In the genomic region with DNA sequence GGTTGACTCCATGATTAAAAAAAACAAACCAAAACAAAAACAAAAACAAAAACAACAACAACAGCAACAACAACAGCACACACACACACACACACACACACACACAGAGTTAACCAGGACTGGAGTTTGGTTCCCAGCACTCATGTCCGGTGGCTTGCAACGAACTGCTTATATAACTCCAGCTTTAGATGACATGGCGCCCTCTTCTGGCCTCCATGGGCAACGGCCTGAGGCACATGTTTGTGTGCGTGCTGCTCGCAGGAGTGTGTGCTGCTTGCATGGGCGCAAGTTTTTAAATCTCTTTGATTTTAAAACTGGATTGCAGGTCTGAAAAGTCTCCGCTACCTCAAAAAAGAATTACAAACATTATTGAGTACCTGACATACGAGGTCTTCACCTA, we compare ENCODE assay signal across 20 mouse cellular contexts.
DNase-seq lines count a peak whose midpoint lies in the region; TF ChIP-seq lines count a peak whose summit lies in the region.
"Had no signal": no experiment of that assay in that cellular context is flagged by ENCODE, and none has a peak within 500 bp of the region (broad histone marks: within the 10 kb centered on the region; RNA-seq: fewer than 3 reads in every experiment).

No protein-coding gene starts in this region.

- peak; percentile 7; the same call in 1 of the 2 replicates for TF ChIP-seq RAD21 in MEL (IDR thresholded peaks at IDR 0.05; ENCODE audit: low read depth, low read length)

- H3K4me1 ChIP-seq in testis, adult 2 months (ENCODE audit: control insufficient read depth, insufficient read depth, low read length) = no peaks in the 10 kb centered on the region
- no peaks in the 10 kb centered on the region for H3K4me1 ChIP-seq in MEL (ENCODE audit: control insufficient read depth in 1 of 2, insufficient read depth in 2 of 2, low read length in 2 of 2)
- H3K4me1 ChIP-seq: embryonic facial prominence, embryonic 15.5 days; liver, embryonic 12.5 days had no signal

- TF ChIP-seq CTCF in layer of hippocampus, adult 2 months (conservative IDR thresholded peaks at IDR 0.05) = peak; percentile 51
- peak; percentile 60; the same call in 1 of the 2 replicates for TF ChIP-seq CTCF in testis, adult 2 months (IDR thresholded peaks at IDR 0.05; ENCODE audit: control insufficient read depth, insufficient read depth, insufficient replicate concordance, low read depth, low read length)
- TF ChIP-seq CTCF in MEL (IDR thresholded peaks at IDR 0.05 in 2 of 3, conservative IDR thresholded peaks at IDR 0.05 in 1 of 3; ENCODE audit: control insufficient read depth in 1 of 3, insufficient read depth in 1 of 3, low read depth in 2 of 3, low read length in 3 of 3, poor library complexity in 1 of 3, severe bottlenecking in 1 of 3) = peak; percentile 53 to 72 (median 60)

- no peaks in the 10 kb centered on the region; the same call in none of the 2 replicates for H3K36me3 ChIP-seq in testis, adult 2 months (ENCODE audit: control insufficient read depth, insufficient read depth, low read length)
- H3K36me3 ChIP-seq in MEL (ENCODE audit: control insufficient read depth in 1 of 2, insufficient read depth in 2 of 2, low read length in 2 of 2) = no peaks in the 10 kb centered on the region; a peak in 1 of 4 replicates
- H3K36me3 ChIP-seq: embryonic facial prominence, embryonic 15.5 days; liver, embryonic 12.5 days had no signal

- H3K27ac ChIP-seq in layer of hippocampus, adult 2 months = no peak overlapping the region
- no peak overlapping the region for H3K27ac ChIP-seq in testis, adult 2 months (ENCODE audit: control insufficient read depth, insufficient read depth, low read depth, low read length)
- H3K27ac ChIP-seq in MEL (ENCODE audit: control insufficient read depth, low read depth, low read length) = no peak overlapping the region
- H3K27ac ChIP-seq: embryonic facial prominence, embryonic 15.5 days; forebrain, embryonic 13.5 days; liver, embryonic 12.5 days had no signal

- no peak overlapping the region for H3K4me3 ChIP-seq in layer of hippocampus, adult 2 months
- no peak overlapping the region for H3K4me3 ChIP-seq in testis, adult 2 months (ENCODE audit: control insufficient read depth, low read depth, low read length)
- H3K4me3 ChIP-seq in MEL (ENCODE audit: control insufficient read depth in 1 of 2, insufficient read depth in 1 of 2, low read depth in 2 of 2, low read length in 2 of 2) = no peak overlapping the region
- H3K4me3 ChIP-seq: embryonic facial prominence, embryonic 15.5 days; forebrain, embryonic 13.5 days; liver, embryonic 12.5 days had no signal

- H3K9me3 ChIP-seq in MEL (replicated peaks; ENCODE audit: insufficient read depth, low read length) = no peaks in the 10 kb centered on the region
- H3K9me3 ChIP-seq: embryonic facial prominence, embryonic 15.5 days; forebrain, embryonic 13.5 days; liver, embryonic 12.5 days had no signal

- H3K27me3 ChIP-seq in testis, adult 2 months (ENCODE audit: control insufficient read depth, insufficient read depth, low read length) = no peaks in the 10 kb centered on the region
- H3K27me3 ChIP-seq in MEL (ENCODE audit: control insufficient read depth in 1 of 2, insufficient read depth in 2 of 2, low read length in 2 of 2) = no peaks in the 10 kb centered on the region
- H3K27me3 ChIP-seq: embryonic facial prominence, embryonic 15.5 days; forebrain, embryonic 13.5 days; liver, embryonic 12.5 days had no signal

- H3K9ac ChIP-seq in MEL (ENCODE audit: control insufficient read depth, low read depth, low read length, poor library complexity, severe bottlenecking) = no peak overlapping the region
- H3K9ac ChIP-seq: embryonic facial prominence, embryonic 15.5 days; forebrain, embryonic 13.5 days; liver, embryonic 12.5 days had no signal

- no peak for DNase-seq in layer of hippocampus, adult 2 months (ENCODE audit: low spot score in 2 of 2)
- DNase-seq in layer of hippocampus, postnatal 10 days (ENCODE audit: low spot score in 2 of 2) = no peak
- no peak for DNase-seq in testis, postnatal 10 days (ENCODE audit: low spot score)
- DNase-seq in MEL (ENCODE audit: low read depth, low spot score) = peak; percentile 59
- peak; percentile 8 for DNase-seq in naive thymus-derived CD4-positive, alpha-beta T cell, adult 2 months (ENCODE audit: low read depth)
- no peak for DNase-seq in gastrocnemius, postnatal 10 days
- DNase-seq in retina, embryonic 14.5 days (ENCODE audit: low spot score) = no peak
- DNase-seq: adrenal gland, postnatal 36 days; cerebellum, postnatal 14 days; embryo, embryonic 11 days; gastrocnemius, postnatal 36 days; heart, postnatal 36 days; kidney, adult 9 months; layer of hippocampus, postnatal 36 days; left cerebral cortex, postnatal 4 days; thymus, adult 2 months had no signal

- no peak for TF ChIP-seq EP300 in MEL (IDR thresholded peaks at IDR 0.05; ENCODE audit: low read depth in 1 of 2, low read length in 2 of 2)

- no peaks in the 10 kb centered on the region for H3K79me2 ChIP-seq in MEL (ENCODE audit: control insufficient read depth, insufficient read depth, low read length, poor library complexity)

- no peak for TF ChIP-seq POLR2A in testis, adult 2 months (IDR thresholded peaks at IDR 0.05; ENCODE audit: control insufficient read depth, low read depth, low read length)
- no peak for TF ChIP-seq POLR2A in MEL (IDR thresholded peaks at IDR 0.05; ENCODE audit: control insufficient read depth in 1 of 2, insufficient read depth in 1 of 2, low read depth in 1 of 2, low read length in 2 of 2, poor library complexity in 1 of 2)

TF ChIP-seq in MEL, 35 proteins besides CTCF, POLR2A, EP300 and RAD21:
- TF ChIP-seq POLR2AphosphoS2 (IDR thresholded peaks at IDR 0.05; ENCODE audit: low read length) (no peak), ZMIZ1 (IDR thresholded peaks at IDR 0.05; ENCODE audit: low read depth, low read length) (no peak), ELF1 (IDR thresholded peaks at IDR 0.05; ENCODE audit: low read depth, low read length) (no peak), RCOR1 (IDR thresholded peaks at IDR 0.05; ENCODE audit: low read depth, low read length) (no peak), JUND (IDR thresholded peaks at IDR 0.05; ENCODE audit: low read depth, low read length) (no peak), NELFE (IDR thresholded peaks at IDR 0.05; ENCODE audit: low read depth, low read length) (no peak), E2F4 (IDR thresholded peaks at IDR 0.05; ENCODE audit: borderline replicate concordance, low read depth, low read length) (no peak), ETS1 (IDR thresholded peaks at IDR 0.05; ENCODE audit: low read depth, low read length) (no peak), USF1 (IDR thresholded peaks at IDR 0.05; ENCODE audit: low read depth, low read length) (no peak), USF2 (IDR thresholded peaks at IDR 0.05; ENCODE audit: borderline replicate concordance in 1 of 2, insufficient read depth in 1 of 2, low read depth in 1 of 2, low read length in 2 of 2) (no peak), MAZ (IDR thresholded peaks at IDR 0.05; ENCODE audit: low read depth, low read length) (no peak)

Comparison
In these comparisons a context has a peak if more than half of its experiments do, and no peak if none do; other contexts are left out.
1. DNase-seq: peak in MEL (single experiment) and naive thymus-derived CD4-positive, alpha-beta T cell, adult 2 months (single experiment); none in layer of hippocampus, adult 2 months (0 of 2), layer of hippocampus, postnatal 10 days (0 of 2), testis, postnatal 10 days (single experiment), gastrocnemius, postnatal 10 days (single experiment) and retina, embryonic 14.5 days (single experiment).
2. Peak in every context shown above with its lines, with median percentiles within 50 percentile points of each other: CTCF ChIP-seq.